Mouse (Mus musculus): ENCODE results near the gene Ddah2. TPM values are rescaled to one million over a fixed set of nuclear protein-coding genes. Genes with fewer than 3 reads are reported as not detected.
A peak's percentile ranks its signal among the peaks of the same experiment; 100 is the strongest.

Ddah2 gene
- total RNA-seq, 1 experiment from 2014 or later, result 4.5 TPM

GRCm38 (mm10) chr17:35048149-35048931 is 10.5 kb upstream of the Ddah2 start:
- ATAC-seq (ENCODE audit: extremely low read depth, insufficient number of reproducible peaks, low FRiP score, poor library complexity, severe bottlenecking), result peak; percentile 18; the same call in 1 of the 2 replicates

- ATAC-seq (ENCODE audit: extremely low read depth, insufficient number of reproducible peaks, low FRiP score, poor library complexity, severe bottlenecking), result no peak
Measured at GRCm38 (mm10) chr17:35048932-35049440, 9.8 kb upstream of the Ddah2 start.

- ATAC-seq (ENCODE audit: extremely low read depth, insufficient number of reproducible peaks, low FRiP score, poor library complexity, severe bottlenecking), result no peak
Measured at GRCm38 (mm10) chr17:35049561-35050016, 9.2 kb upstream of the Ddah2 start, which contains the start of gene Clic1. Gene Clic1 (plus strand): TSS chr17:35049966.

- peak; percentile 9; the same call in 1 of the 2 replicates for ATAC-seq (ENCODE audit: extremely low read depth, insufficient number of reproducible peaks, low FRiP score, poor library complexity, severe bottlenecking)
Measured at GRCm38 (mm10) chr17:35050126-35050750, 8.6 kb upstream of the Ddah2 start.

- ATAC-seq (ENCODE audit: extremely low read depth, insufficient number of reproducible peaks, low FRiP score, poor library complexity, severe bottlenecking), result peak; percentile 81
Measured at GRCm38 (mm10) chr17:35051156-35052086, 7.4 kb upstream of the Ddah2 start.

- ATAC-seq (ENCODE audit: extremely low read depth, insufficient number of reproducible peaks, low FRiP score, poor library complexity, severe bottlenecking), result no peak
Measured at GRCm38 (mm10) chr17:35052271-35052798, 6.5 kb upstream of the Ddah2 start.

- no peak for ATAC-seq (ENCODE audit: extremely low read depth, insufficient number of reproducible peaks, low FRiP score, poor library complexity, severe bottlenecking)
Measured at GRCm38 (mm10) chr17:35055691-35056495, 2.9 kb upstream of the Ddah2 start.

- ATAC-seq (ENCODE audit: extremely low read depth, insufficient number of reproducible peaks, low FRiP score, poor library complexity, severe bottlenecking), result no peak
Measured at GRCm38 (mm10) chr17:35057090-35057489, 1.7 kb upstream of the Ddah2 start.

GRCm38 (mm10) chr17:35058316-35058715 is 519 bp upstream of the Ddah2 start:
- no peak for ATAC-seq (ENCODE audit: extremely low read depth, insufficient number of reproducible peaks, low FRiP score, poor library complexity, severe bottlenecking)

- no peak for ATAC-seq (ENCODE audit: extremely low read depth, insufficient number of reproducible peaks, low FRiP score, poor library complexity, severe bottlenecking)
Measured at GRCm38 (mm10) chr17:35060071-35060470, 1.2 kb downstream of the Ddah2 start.

GRCm38 (mm10) chr17:35060737-35061297 is 2.0 kb downstream of the Ddah2 start:
- ATAC-seq (ENCODE audit: extremely low read depth, insufficient number of reproducible peaks, low FRiP score, poor library complexity, severe bottlenecking), result no peak

- no peak for ATAC-seq (ENCODE audit: extremely low read depth, insufficient number of reproducible peaks, low FRiP score, poor library complexity, severe bottlenecking)
Measured at GRCm38 (mm10) chr17:35061299-35061698, 2.5 kb downstream of the Ddah2 start.

GRCm38 (mm10) chr17:35063466-35063865 is 4.6 kb downstream of the Ddah2 start:
- no peak for ATAC-seq (ENCODE audit: extremely low read depth, insufficient number of reproducible peaks, low FRiP score, poor library complexity, severe bottlenecking)

GRCm38 (mm10) chr17:35064378-35064877 is 5.6 kb downstream of the Ddah2 start:
- ATAC-seq (ENCODE audit: extremely low read depth, insufficient number of reproducible peaks, low FRiP score, poor library complexity, severe bottlenecking), result no peak

- no peak for ATAC-seq (ENCODE audit: extremely low read depth, insufficient number of reproducible peaks, low FRiP score, poor library complexity, severe bottlenecking)
Measured at GRCm38 (mm10) chr17:35064951-35065947, 6.4 kb downstream of the Ddah2 start, which contains the start of gene Ly6g6c. Gene Ly6g6c (plus strand): TSS chr17:35065388.

- no peak for ATAC-seq (ENCODE audit: extremely low read depth, insufficient number of reproducible peaks, low FRiP score, poor library complexity, severe bottlenecking)
Measured at GRCm38 (mm10) chr17:35066084-35066483, 7.2 kb downstream of the Ddah2 start, which contains the start of gene Mpig6b. Gene Mpig6b (minus strand): TSS chr17:35066184.
